Mouse (Mus musculus) MN1 (cell line): ENCODE data around the gene Erc2.
A peak's percentile ranks its signal among the peaks of the same experiment; 100 is the strongest.

ENCODE experiments used
- DNase-seq: peaks from one replicate; pipeline ENCODE4 v3.0.0-alpha.2; 2016; ENCODE audit warnings: low spot score

The Erc2 gene

DNA sequence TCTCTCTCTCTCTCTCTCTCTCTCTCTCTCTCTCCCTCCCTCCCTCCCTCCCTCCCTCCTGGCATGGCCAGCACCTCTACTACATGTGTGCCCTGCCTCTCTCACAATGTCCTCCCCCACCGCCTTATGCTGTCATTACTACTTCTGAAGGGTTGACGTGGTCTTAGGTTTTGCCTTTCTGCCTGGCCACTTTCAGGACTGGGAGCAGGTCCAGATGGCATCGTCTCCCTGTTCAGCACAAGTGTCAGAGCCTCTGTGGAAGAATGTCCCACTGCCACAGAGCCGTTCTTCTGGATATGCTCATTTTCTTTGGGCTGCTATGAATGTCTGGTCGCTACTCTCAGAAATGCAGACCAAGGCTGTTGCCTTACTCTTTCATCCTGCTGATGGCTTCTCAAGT is 671.7 kb downstream of the Erc2 start:
- no peak for DNase-seq

DNA sequence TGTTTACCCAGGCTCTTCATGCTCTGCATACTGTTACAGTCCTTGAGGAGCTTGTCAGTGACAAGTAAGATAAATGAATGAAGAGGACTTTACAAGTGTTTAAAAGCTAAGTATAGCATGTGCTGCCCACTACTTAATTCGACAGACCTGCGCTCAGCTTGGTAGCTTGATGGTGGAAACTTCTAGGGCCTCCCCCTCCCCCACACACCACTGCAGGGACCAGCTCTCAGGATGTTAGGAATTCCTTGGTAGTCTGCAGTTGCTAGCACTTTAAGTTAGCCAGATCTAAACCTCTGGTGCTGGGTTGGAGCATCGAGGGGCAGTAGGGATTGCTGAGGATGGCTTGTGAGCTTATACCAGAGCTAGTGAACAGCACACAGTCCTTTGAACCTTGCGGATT is 672.9 kb downstream of the Erc2 start:
- no peak for DNase-seq

DNA sequence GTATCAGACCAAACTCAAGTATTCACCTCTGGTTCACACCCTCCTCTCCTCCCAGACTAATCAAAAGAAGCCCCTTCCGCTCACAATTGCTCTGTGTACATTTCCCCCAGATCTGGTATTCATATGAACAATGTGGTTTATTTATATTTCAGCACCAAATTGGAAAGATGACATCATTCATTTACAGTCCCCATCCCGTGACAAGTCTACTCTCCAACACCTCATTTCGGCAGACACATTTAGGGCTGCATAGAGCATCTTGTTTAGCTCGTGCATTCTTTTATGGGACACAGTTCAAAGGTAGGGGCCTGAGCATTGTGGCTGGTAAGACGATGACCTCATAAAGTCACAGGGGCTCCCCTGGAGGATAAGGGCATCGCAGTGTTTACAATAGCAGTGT is 677.9 kb downstream of the Erc2 start:
- no peak for DNase-seq

DNA sequence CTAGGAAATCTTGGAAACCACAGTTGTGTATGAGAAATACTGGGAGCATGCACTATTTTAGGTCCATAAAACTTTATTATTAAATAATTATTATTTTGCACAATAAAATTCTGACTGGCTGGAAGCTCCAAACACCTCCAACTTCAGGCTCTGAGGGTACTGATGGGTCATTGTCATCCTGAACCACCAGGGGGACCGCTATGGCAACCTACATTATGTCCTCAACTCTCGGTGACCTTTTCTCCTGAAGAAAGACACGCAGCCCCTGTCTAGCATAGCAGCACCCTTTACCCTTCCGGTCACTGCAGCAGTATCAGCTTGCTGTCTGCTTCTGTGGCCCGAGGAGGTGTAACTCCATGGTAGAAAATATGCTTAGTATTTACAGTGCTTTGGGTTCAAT is 679.0 kb downstream of the Erc2 start:
- peak; percentile 9 for DNase-seq

DNA sequence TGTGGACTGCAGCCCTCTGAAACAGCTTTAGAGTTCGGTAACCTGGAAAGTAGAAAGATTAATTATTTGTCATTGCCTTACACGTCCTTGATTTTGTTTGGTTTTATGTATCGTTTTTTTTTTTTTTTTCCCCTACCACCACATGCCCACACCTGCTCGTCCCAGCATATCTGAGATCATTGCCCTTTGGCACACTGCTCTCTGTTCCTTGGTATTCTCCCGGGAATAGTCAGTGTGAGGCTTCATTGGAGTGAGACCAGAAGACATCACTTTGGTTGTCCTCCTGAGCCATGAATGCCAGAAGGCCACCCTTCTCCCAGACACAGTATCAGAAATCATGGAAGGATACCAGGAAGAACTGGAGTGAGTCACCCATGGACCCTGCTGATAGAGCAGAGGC is 681.9 kb downstream of the Erc2 start:
- no peak for DNase-seq

DNA sequence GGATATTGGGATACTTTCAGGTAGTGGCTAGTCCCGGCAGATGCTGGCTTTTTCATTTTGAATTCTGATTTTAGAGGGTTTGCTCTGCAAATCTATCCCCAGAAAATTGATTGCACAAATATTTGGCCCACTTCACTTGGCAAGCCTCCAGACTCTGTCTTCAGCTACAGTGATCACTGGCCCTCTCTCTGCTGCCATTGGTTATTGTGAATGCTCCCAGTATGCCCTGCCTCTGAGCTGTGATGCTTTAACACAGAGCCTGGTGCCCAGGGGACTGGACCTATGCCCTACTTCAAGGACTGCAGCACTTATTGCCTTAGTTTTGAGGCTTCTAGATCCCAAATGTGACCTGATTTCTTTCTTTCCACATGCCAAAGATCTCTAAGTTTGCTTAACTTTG is 686.4 kb downstream of the Erc2 start:
- DNase-seq: no peak

DNA sequence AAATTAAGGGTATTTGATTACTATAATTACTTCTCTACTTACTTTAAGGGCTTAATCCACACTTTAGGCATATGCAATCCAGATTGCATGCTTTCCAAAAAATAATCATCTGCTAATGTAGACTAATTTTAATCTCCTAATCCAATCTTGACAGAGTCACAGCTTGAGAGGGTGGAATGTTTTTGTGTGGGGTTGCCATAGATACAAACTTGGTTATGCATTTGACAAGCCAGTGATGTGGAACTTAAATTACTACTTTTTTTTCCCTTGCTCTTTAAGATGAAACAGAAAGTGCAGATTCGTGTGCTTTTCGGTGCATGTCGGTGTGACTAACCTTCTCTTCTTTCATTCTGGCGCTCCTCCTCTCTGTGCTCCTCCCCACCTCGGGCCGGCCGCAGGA is 694.6 kb downstream of the Erc2 start:
- no peak for DNase-seq

DNA sequence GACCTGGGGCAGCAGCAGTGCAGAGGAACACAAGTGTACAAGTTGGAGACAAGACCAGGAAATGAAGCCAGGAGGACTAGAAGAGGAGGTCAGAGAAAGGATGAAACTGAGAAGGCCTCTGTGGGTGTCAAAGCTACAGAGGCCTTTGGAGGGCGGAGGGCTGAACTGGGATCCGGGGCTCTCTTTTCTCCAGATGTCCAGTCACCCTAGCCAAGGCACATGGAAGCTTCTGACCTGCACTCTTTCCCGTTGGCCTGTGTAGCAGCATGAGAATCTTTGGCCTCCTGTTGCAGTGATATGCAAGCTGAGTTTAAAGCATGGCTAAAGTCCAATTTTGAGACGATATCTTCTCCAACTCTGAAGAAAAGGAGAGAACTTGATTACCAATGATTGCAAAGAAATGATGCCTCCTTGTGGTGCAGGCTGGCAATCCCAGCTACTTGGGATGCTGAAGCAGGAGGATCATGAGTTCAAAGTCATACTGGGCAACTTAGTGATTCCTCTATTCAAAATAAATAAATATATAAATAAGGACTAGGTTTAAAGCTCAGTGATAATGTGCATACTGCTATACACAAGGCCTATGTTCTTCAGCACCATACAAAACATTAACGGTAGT is 699.8 kb downstream of the Erc2 start:
- no peak for DNase-seq

DNA sequence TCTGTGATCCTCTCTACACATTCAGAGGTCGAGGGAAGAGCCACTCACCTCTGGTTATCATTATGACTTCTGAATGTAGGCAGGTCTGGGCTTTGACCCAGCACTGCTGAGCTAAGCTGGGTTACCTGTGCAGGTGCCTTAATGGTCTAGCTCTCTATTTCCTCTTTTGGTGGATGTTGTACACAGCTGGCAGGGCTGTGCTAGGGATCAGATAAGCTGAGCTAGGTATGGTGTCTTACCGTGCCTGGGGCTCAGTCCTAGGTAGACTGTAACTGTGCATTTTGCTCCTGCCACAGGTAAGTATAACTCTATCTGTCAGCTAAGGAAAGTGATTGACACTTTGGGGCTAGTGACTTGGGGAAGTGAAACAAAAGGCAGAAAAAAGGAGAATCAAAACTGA is 701.0 kb downstream of the Erc2 start:
- DNase-seq: no peak

DNA sequence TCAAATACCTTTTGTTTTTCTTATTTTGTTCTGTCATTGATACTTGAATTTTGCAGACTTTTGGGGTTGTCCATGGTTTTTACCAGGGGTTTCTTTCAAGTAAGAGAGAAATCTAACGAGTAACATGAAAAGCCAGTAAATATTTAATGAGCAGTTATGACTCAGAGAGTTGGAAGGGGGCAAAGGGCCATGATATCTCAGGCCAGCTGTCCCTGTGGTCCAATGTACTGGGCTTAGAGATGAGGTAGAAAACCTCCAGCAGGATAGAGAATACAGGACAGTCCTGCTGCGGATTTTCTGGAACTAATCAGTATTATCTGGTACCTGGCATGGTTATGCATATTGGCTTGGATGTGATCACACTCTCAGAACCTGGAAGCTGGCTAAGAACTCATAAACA is 701.5 kb downstream of the Erc2 start:
- no peak for DNase-seq

DNA sequence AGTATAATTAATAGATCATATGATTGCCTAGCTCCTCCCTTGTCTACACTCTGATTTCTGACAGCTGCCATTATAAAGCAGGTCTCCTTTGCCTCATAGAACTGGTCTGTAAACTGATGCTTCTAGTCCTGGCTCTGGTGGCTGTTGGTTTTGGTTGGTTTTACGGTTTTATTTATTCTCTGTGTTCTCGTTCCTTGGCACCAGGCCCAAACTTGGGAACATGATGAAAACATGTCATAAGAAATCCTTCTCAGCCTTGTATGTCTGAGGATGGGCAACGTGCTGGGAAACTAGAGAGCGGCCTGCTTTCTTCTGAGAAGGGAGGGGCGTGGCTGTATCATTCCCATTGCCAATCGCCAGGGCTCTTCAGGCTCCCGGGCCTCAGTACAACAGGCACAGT is 704.2 kb downstream of the Erc2 start:
- peak; percentile 13 for DNase-seq

DNA sequence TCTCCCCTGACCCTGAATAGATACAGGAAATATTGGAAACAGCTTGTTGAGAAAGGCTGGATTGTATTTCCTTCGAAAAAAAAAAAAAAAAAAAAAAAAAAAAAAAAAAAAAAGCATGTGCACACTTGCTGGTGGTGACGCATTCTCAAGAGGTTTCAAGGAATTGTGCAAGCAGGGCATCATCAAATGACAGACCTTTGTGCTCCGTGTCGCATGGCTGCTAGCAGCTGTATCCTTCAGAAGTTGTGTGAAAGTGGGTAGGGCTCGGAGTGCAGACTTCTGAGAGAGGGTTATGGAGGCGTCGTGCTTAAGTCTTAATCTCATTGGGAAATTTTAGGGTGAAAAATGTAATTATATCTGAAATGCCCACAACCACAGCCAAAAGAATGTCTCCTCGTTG is 706.3 kb downstream of the Erc2 start:
- DNase-seq: no peak

DNA sequence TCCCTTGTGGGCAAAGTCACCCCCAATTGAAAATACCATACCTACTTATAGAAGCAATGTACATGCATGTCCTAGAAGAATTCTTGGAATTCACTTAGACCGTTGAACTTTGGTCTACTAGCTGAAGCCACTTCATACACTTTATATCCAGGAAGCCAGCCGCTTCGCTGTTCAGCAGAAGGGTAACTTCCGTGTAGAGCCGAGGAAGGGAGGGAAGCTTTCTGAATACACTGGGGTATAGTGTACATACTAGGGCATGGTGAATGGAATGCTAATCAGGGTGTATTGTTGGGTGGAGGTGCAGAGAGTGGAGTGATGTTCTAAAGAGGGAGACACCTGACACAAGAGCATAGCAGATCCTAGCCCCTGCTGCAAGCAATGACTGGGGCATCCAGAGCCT is 708.9 kb downstream of the Erc2 start:
- DNase-seq: no peak

DNA sequence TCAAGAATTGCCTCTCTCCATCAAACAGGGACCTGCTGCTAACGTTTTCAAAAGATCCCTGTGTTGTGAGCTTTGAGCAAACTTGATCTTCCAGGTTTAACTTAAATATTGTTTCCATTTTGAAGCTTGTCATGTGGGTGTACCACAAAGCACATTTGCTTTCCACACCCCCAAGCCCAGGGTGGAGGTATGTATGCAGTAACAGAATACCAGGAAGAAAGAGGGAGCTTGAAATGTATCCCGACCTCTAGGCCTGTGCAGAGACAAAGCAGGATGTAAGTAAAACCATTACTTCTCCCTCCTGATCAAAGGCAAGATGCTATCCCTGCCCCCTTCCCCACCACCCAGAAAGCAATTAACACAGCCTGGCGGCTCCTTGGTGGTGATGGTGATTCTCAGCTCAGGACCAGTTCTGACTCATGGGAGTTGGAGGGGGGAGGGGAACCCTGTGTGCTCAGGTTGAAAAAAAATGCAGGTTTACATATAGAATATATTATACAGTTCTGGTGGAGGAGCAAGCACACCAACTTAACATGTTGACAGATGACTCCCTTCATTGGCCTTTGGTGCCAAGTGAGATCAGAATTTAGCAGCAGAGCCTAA is 710.2 kb downstream of the Erc2 start:
- no peak for DNase-seq

DNA sequence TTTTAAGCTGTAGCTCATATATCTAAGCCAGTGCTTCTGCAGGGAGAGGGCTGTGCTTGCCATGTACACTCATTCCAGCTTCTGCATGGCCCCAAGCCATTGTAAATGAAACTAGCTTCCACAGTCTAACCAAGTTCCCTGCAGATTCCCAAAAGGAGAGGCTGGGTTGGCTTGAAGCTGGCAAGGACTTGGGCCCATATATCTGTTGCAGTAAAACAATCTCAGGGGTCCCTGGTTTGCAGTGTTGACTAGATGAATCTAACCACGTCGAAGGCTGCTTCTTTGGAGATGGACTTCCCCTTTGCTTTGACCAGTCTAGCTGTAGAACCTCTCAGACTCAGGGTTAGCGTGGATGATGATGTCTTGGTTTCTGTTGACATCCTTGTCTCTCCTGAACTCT is 716.9 kb downstream of the Erc2 start:
- no peak for DNase-seq

DNA sequence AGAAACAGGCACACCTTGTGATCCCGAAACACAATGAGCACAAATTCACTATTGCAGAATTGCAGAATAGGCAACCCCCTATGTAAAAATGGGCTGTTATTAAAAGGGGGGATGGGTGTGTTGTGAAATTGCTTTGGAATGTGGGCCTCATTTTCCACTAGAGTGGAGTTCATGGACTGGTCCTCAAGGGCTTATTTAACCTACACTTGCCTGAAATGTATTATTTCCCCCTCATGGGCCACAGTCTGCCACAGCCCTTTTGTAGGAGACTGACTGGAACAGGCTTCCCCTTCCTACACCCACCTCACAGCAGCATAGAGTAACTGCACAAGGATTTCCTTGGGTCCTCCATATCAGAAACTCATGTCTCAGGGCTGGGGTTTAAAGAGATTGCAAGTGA is 726.9 kb downstream of the Erc2 start:
- no peak for DNase-seq

DNA sequence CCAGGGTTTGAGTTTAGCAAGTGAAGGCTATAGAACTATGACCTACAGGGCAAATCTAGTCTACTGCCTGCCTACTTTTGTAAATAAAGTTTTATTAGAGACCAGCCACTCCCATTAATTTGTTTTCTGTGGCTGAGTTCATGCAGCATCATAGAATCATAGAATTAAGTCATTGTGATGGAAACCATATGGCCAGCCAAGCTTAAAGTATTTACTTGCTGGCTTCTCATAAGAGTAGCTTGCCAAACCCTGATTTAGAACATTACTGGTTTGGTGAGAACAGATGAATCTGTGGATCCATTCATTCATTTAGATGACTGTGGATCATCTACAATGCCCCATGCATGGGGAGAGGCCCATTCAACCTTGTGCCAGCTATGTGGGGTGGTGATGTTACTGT is 733.8 kb downstream of the Erc2 start:
- peak; percentile 13 for DNase-seq

DNA sequence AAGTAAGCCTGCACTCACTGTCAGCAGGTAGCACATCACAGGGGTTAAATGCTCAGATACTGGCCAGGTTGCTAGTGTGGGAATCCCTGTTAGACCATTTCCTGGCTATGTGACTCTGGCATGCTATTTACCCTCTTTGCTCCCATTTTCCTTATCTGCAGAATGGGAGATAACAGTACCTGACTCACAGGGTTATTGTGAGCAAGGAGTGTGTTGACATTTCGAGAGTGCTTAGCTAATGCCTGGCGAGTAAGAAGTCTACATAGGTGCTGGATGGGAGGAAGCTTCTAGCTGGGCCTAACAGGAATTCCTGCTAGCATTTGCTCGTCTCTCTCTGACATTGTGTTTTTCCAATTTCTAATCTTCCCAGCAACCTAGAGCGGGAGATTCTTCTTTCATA is 737.3 kb downstream of the Erc2 start:
- no peak for DNase-seq

DNA sequence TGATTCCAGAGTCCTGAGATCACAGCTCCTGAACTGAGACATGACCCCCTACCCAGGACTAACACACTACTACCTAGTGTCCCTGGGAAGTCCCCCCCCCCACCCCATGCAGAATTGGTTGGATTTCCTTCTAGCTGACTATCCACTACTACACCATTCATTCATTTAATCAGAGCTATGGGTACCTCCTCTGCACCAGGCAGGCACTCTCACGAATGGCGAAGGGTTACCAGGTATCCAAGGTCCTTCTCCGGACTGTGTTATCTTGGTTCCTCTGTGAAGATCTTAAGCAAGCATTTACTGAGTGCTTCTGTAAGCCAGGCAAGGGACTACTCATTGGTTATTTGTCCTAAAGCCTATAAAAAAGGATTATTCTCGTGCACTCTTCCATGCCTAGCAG is 737.8 kb downstream of the Erc2 start:
- DNase-seq: no peak

DNA sequence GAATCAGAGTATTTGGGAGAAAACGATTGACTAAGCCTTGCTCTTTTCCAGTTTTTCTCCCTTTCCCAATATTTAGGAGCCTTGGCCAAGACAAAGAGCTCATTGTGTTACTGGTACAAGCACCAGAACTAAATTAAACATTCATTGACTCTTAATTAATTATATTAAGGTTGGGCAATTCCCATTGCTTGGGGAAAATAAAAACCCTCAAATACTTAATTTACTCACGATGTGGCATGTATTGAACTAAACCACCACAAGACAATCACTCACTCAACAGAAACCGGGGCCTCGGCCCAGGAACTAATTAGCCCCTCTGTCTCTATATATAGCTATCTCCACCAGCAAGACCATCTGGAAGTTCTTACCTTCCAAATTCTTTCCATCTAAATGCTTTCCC is 740.1 kb downstream of the Erc2 start:
- peak; percentile 14 for DNase-seq

DNA sequence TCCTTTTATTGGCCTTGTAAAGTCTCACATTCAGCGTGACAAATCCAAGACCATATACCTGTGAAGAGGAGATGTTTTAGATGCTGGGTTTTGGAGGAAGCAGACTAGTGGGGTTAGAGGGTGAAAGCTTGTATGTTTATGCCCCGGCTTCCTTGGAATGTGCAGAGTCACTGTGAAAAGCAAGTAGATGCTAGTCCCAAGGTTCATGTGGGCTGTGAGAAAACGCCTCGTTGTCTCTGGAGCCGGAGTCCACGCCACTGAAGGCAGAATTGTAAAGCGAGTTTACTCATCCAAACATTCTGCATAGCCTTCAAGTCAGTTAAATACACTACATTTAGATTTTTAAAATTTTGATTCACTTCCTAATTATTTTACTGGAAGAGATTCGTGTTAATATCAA is 748.5 kb downstream of the Erc2 start:
- DNase-seq: no peak

DNA sequence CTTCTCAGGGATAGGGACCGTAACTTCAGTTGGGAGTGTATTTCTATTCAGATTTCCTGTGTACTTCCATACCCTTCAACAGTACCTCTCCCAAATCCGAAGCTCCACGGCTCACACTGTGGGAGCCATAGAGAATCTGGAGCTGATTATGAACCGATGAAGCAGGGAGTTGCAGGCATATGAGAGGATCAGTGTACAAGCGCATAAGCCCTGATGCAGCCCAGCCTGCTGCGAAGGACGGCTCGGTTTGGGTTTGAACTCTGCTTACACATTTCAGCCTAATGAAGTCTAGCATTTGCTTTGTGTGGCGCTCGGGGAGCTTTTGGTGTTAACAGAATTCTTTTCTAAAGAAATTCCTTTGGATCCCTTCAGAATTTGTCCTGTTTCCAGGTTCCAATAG is 749.4 kb downstream of the Erc2 start:
- DNase-seq: no peak

DNA sequence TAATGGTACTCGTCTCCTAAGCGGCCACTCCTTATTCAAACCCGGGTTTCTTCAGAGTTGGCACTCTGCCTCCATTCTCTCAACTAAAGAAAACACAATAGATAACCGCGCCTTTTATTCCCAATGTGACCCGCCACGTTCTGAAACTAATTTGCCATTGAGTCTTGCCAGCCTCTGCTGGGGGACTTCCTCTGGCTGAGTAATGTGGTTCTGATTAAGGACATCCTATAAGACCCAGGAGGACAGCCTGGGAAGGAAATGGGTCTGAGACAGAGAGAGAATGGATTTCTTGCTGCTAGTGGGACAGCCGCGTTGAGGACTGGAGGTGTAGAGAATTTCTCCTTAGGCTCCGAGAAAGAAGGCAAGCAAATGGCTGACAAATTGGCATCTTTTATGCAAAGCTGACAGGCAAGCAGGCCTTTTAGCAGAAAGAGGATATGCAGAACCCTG is 753.4 kb downstream of the Erc2 start:
- peak; percentile 46 for DNase-seq

DNA sequence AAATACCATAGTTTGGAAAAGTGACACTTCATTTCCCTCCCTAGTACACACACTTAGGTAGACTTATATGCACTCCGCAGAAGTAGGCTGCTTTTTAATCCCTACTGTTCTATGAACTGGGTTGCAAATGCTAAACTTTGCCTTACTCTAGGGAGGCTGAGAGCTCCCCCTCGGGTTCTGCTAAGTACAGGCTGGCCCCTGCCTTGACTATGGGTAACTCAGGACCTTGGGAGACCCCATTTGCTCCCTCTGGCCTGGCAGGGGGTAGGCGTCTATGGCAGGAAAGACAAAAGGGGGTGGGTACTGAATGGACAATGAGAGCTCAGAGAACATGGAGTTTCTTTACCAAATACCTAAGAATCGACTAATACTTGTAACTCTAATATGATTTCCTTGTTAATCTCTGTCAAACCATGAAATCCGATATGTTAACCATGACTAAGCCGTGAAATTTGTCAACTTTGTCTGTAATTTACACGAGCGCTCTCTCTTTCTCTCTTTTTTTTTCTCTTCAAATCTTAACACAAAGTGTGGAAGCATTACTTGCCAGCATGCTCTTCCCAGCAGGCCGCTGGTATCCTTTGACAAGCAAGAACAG is 754.1 kb downstream of the Erc2 start:
- DNase-seq: no peak
